Mouse (Mus musculus) lung, postnatal 0 days (tissue): ENCODE results near the gene Sez6l.

Experiments
- CTCF ChIP-seq: IDR thresholded peaks from 2 replicates; pipeline ENCODE4 v1.5.1; 2016; ENCODE audit warnings: antibody characterized with exemption, mild to moderate bottlenecking
- EP300 ChIP-seq: IDR thresholded peaks from 2 replicates; pipeline ENCODE4 v1.6.1; 2016; ENCODE audit warnings: antibody characterized with exemption, mild to moderate bottlenecking, control low read depth

DNA sequence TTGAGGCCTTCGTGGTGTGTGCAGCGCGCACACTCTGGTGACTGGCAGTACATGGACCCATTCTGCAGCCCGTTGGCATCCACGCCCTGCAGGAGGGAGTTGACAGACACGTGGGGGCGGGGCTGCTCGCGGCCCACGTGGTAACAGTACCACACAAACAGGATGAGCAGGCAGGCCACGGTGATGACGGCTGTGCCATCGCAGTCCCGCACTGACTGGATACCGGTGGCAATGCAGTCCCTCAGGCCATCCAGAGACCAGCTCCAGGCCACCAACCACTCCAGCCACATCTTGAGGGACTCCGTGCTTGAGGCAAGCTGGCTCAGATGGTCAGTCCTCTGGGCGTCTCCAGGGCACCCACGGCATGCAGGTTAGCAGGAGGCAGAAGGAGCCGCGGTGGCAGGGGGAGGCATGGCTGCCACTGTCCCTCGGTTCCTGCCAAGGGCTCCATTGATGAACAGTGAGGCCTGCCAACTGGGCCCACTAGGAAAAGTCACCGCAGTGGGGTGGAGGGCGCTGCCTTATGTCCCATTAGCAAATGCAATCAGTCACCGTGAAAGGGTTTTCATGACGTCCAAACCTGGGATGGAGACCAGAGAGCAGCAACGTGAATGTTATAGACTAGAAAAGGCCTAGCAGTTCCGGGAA, 185.2 kb downstream of the Sez6l start:
- TF ChIP-seq CTCF (no peak), EP300 (no peak)
